Mouse (Mus musculus) thymus, adult 18-20 months (tissue): Measurements from ENCODE around the gene Lrrc46.

ENCODE experiments used
- DNase-seq, 2 experiments: peaks; one replicate each; pipeline ENCODE4 v3.0.0; 2022; ENCODE audit warnings: mixed read lengths in 2 of 2

The Lrrc46 gene

DNA sequence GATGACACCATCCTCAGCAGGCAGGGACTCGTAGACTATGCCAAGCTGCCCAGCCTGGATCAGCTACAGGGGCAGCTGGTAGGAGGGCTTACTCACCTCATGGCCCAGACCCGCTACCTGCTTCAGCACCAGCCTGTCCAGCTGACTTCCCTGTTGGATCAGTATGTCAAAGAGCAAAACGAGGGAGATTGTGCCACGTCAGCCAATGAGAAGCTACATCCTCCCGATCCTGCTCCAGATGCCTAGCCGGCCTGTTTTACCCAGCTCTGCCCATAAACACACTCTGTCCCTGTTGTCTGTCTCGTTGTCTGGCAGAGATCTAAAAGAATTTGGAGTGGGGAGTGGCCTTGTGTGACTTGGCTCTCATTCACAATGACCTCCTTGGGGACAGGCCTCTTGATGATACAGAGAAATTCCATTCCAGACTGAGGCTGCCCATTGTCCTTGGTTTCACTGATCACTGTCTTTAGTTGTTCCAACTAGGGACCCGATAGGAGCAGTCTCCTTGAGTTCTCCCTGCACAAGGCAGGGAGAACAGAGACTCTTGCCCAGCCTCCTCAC lies 7.0 kb upstream of the Lrrc46 start:
- DNase-seq, result no peak

DNA sequence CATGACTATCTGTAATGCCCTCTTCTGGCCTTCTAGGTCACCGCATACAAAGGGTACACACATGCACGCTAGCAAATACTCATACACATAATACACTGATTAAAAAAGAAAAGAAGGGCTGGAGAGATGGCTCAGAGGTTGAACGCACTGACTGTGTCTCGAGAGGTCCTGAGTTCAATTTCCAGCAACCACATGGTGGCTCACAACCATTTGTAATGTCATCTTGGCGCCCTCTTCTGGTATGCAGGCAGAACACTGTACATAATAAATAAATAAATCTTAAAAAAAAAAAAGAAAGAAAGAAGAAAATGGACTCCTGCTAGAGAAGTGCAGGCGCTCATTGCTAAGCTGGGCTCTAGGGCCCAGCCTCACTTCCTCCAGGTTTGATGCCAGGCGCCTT lies 4.7 kb upstream of the Lrrc46 start:
- no peak for DNase-seq

DNA sequence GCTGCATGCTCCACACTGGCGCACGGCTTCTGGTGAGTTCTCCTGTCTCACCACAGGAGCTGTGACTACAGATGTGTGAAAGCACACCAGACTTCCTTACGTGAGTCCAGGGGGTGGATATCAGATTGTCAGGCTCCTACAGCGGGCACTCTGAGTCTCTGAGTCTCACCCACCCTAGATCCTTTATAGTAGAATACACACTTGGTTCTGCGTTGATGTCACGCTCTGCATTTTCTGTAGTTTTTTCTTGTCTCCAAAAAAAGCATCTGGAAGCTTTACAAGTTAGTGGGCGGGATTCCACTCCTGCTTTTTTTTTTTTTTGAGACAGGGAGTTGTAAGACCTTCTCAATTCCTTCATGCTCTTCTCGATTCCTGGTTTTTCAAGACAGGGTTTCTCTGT lies 3.7 kb upstream of the Lrrc46 start:
- no peak for DNase-seq

DNA sequence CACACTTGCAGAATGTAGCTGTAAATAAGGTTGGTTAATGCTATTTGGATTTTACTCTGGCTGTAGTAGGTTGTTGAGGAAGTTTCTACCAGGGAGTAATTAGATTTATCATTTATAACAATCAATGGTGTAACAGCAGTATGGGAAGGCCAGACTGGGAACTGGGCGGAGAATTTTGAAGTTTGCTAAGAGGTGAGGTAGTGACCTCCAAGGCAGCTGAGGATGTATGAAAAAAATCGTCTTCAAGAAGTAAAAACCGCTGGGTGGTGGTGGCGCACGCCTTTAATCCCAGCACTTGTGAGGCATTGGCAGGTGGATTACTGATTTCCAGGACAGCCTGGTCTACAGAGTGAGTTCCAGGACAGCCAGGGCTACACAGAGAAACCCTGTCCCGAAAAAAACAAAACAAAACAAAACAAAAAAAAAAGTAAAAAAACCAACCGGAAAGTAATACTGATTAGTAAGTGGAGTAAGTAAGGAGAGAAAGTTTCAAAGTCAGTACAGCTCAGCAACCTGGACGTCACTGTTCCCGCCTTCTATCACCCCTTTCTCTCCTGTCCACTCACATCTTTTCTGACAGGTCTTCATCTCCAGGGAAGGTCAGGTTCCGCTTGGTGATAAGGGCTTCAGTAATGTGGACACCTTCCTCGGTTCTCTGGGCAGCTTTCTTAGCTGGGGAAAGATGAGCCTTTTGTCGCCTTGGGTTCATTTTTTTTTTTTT lies 746 bp downstream of the Lrrc46 start:
- DNase-seq, result no peak

DNA sequence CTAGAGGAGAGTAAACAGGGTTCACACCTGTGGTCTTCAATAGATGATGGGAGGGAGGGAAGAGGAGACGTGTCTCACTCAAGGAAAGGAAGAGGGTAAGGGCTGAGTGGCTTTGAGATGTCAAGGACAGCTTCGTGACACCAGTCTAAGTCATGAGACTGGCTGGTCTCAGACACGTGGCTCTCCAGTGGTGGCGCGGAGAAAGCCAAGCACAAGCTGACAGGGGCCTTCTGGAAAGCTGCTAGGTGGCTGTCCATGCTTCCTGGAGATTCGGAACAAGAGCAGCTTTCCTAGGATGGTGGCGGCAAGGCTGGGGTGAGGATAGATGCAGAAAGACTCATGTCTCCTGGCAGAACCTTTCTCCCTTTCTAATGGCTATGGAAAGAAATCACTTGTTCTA lies 2.3 kb downstream of the Lrrc46 start:
- no peak for DNase-seq

DNA sequence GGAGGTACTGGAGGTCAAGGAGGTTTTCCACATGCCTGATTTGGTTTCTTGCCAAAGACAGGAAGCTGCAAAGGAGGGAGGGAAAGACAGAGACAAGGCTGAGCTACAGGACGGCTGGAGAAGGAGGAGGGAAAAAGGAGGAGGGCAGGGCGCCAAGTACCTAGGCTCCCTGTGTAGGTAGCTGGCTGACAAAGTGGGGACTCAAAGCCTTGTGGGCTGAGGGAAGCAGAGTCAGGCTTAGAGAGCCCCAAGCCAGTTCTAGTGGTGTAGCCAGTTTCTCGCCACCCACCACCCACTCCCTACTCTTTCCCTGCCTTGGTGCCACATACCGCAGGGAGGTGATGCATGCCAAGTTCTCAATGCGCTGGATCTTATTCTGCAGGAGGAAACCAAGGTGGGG lies 5.1 kb downstream of the Lrrc46 start:
- no peak for DNase-seq

DNA sequence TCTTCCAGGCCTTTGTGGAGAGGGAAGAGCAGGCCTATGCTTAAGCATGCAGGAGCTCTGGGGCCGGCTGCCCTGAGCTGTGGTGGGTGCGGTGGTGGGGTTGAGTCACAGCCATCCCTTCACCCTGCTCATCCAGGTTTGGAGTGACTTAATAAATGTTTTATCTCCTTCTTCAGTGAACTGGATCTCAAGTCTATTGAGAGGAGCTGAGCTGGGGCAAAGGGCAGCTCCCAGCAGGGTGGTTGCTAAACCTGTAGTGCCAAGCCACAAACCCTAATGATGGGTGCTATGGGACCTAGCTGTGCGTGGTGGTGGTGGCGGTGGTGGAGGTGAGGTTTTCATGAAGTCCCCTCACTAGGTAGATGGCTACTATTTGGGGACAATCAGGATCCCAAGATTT lies 7.4 kb downstream of the Lrrc46 start:
- DNase-seq, result no peak

DNA sequence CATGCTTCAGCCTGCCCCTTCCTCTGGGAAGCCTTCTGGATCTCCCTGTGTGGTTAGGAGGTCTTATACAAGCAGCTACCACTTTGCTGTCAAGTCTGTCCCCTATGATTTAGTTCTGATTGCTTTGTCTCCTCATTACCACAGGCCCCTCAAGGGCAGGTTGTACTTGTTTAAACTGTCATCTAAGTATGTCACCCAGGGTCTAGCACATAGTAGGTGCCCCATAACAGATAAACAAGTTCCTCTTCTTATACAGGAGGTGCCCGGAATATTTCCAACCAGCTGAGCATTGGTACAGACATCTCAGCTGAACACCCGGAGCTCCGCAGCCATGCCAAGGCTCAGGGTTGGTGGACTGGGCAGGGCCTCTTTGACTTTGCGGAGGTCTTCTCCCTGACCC lies 8.7 kb downstream of the Lrrc46 start:
- DNase-seq, result no peak

DNA sequence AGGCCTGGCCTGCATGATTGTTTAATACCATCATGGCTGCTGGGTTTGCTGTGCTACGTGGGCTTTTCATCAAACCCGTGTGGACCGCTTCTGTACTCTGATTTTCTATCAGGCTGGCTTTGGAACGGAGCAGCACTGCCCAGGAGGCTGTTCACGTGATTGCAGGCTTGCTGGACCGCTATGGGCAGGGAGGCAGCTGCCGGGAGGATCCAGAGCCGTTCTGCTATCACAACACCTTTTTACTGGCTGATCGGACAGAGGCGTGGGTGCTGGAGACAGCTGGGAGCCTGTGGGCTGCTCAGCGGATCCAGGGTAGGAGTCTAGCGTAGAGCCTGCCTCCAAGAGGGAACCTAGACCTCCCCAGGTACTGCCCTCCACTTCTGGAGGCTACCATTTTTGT lies 9.2 kb downstream of the Lrrc46 start:
- DNase-seq, result no peak

DNA sequence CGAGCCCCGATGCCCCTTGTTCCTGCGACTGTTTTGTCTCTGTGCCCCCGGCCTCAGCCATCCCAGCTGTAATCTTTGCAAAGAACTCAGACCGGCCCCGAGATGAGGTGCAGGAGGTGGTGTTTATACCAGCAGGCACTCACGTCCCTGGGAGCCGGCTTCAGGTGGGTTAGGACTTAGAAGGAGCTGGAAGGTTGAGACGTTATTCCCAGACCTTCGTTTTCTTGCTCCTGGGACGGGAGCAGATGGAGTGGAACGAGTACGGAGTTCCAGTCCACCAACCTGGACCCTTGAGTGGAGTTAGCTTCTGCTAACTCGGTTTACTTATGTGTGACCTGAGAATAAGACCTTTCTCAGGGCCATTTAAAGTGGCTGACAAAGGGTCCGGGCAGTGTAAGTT lies 10.8 kb downstream of the Lrrc46 start:
- no peak for DNase-seq

DNA sequence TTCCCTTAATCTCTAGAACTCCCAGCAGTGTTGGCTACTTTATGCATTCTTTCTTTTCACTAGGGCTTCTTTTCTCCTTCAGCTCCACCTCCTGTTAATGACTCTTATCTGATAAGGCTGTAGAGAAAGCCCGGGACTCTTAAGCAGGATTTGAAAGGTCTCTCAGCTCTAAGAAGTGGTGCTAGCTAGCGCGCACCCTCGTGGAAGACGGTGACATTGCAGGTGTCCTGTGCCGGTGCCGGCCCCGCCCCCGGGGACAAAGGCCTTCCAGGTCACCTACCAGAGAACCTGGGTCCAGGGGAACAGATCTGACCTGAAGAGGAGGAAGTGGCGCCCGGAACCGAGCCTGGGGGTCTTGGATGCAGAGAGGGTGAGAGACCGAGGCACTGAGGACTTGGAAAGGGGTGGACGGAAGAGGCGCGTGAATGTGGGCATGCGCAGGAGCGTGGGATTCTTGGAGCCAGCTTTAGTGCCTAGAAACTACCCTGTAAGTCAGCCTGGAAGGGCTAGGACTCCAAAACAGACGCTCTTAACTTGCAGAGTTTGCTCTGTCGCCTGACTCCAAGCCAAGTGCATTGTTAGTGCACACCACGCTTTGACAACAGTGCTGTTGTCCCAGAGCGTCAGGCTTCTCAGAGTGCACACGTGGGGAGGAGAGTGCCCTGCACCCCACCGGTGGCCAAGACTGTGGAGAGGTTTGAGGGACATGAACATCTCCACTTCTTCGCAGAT lies 11.4 kb downstream of the Lrrc46 start, which contains the start of gene Scrn2:
TSS of gene Scrn2 (plus strand) at position 253 of the 732 bp plus-strand sequence.
- peak; percentile 46 to 63 for DNase-seq

DNA sequence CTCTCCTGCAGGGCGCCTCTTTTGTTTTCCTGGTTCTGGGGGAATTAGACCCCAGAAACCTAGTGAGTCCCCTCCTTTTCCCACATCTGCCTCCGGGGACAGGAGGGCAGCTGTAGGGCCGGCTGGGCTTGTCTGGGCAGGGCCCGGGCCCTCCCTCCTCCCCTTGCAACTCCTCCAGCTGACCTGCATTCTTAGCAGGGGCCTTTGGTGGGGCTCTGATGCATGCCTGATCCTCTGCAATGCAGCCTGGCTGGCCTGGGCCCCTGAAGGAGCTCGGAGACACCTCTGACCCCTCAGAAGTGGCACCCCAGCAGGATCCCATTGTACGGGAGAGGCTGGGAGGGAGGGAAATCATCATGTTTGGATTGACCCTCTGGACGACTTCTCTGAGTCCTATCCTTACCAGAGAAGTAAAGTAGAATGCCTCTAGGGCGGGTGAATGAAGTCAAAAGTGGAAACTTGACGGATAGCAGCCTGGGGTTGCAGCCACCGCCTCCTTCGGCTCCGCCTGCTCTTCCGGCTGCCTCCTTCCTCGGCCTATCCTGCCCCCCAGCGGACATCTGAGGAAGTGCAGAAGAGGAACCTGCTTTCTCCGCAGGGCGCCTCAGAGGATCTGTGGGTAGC lies 15.4 kb downstream of the Lrrc46 start:
- DNase-seq, result peak; percentile 80 to 82

DNA sequence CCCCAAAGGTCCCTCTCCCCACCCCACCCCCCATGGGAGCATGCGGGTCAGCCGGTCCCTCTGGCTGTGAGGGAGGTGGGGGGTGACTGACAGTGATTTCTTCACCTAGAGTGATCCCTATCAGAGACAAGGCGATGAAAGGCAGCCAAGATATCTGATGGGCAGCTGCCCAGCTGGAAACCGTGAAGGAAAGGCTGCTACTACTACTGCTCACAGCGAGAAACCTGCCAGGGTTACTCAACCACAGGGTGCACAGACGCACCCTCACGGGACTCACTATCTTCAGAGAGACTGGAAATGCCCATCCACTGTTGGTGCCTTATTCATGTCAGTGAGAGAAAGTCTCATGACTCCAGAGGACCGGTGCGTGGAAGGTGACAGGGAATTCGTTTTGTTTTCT lies 16.2 kb downstream of the Lrrc46 start:
- DNase-seq, result no peak

DNA sequence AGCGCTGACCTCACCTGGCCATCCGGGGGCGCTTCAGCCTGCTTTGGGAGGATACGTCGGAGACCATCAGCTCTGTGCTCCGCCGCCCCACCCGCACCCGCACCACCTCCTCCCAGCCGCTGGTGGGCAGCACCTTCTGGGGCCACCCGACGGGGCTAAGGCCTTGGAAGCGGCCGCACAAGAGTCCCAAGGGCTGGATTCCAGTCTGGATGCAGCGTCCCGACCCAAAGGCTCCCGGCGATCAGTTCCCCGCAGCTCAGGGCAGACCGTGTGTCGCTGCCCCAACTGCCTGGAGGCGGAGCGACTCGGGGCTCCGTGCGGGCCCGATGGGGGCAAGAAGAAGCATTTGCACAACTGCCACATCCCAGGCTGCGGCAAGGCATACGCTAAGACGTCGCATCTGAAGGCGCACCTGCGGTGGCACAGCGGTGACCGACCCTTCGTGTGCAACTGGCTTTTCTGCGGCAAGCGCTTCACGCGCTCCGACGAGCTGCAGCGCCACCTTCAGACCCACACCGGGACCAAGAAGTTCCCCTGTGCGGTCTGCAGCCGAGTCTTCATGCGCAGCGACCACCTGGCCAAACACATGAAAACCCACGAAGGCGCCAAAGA lies 19.2 kb downstream of the Lrrc46 start:
- peak; percentile 79 to 83 for DNase-seq

DNA sequence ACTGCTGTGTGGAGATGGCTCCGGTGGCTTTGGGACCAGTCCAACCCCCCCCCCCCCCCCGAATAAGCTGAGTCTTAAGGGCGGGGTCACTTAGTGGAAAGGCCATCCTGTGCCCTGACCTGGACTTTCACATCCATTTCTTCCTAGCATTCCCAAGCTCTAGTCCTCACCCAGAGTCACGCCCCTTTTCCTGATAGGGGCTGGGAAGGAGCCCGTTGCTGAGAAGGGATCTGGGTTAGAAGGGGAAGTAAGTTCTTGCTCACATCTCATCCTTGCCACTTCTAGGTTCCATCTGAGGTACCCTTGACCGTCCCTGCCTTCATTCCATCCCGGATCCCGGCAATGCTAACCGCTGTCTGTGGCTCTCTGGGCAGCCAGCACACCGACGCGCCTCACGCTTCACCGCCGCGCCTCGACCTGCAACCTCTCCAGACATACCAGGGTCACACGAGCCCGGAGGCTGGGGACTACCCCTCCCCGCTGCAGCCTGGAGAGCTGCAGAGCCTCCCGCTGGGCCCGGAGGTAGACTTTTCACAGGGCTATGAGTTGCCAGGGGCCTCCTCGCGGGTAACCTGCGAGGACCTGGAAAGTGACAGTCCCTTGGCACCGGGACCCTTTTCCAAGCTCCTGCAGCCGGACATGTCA lies 20.0 kb downstream of the Lrrc46 start:
- DNase-seq, result peak in 1 of 2 experiments; percentile 27

DNA sequence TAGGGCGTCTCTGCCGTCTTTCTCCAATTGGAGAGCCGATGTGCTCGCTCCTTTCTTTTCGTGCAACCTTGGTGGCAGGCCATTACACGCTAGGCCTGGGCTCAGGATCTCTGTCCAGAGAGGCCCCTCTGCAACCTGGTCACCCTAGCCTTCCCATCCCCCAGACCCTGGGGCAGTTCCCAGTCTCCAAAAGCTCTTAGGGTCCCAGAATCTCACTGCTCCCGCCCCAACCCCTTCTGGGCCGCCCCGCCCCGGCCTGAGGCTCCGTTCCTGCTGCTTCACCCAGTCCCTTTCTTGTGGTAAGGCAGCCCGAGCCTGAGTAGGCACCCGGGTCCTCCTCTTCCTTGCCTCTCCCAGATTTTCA lies 21.9 kb downstream of the Lrrc46 start:
- DNase-seq, result no peak

DNA sequence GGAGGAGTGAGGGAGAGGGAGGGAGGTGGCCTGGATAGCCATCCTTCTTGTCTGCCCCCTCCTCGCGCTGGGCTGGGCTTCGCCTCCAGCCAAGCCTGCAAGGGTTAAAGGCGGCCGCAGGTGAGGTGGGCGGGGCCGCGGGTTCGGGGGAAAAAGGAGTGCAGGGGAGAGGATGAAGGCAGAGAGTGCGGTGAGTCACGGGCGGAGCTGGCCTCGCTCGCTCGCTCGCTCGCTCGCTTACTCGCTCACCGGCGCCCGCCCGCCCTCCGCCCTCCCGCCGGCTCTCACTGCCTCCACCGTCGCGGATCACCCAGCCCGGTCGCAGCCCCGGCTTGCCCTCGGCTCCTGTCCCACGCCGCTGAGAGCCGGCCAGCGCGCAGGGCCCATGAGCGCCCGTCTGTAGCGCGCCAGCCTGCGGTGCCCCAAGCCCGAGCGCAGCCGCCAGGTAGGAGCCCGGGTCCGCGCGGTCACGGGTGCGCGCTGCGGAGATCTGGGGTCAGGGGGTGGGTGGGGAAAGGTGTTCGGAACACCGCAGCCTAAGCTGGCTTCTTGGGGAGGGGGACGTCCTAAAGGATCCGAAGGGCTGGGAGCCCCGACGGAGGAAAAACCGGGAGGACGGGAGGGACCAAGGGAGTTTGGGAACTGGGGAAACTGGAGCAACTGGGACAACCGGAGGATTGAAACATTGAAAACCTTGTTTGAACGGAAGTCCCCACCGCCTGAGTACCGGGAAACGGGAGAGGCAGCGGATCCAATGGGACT lies 22.4 kb downstream of the Lrrc46 start:
- DNase-seq, result peak in 1 of 2 experiments; percentile 31

DNA sequence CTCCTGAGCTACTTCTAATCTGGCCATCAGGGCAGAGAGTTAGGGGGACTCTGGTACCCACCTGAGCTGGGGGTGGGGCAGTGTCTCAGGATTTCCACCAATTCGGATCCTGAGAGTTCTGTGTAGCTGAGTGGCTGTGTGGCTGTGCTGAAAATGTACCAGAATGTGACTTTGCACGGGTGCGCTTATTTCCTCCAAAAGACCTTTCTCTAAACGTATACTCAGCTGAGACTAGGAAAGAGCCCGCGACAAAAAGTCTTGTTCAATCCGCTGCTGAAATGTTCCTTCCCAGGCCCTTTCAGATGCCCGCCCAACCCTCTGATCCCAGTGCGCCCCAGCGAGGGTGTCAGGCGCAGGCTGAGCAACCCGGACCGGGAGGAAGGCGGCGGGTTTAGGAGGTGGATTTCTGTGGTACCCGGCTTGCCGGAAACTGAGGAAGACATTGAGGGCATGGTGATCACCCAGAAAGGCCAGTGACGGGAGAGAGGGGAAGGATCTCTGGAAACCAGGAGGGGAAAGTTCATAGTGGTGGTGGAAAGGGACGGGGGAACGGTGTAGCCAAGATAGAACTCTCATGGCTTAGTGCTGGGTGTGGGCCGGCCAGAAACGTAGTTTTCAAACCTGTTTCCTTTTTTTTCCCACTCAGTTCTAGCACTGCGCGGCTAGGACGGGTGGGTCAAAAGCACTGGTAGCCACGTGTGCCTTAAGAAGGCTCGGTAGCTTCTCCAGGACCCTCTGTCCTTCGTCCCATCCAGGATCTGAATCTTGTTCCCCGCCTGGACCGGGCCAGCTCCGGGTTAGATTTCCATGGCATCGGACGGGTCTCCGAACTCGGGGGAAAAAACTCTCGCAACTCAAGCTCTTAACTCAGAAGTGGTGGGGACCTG lies 23.3 kb downstream of the Lrrc46 start:
- DNase-seq, result no peak

DNA sequence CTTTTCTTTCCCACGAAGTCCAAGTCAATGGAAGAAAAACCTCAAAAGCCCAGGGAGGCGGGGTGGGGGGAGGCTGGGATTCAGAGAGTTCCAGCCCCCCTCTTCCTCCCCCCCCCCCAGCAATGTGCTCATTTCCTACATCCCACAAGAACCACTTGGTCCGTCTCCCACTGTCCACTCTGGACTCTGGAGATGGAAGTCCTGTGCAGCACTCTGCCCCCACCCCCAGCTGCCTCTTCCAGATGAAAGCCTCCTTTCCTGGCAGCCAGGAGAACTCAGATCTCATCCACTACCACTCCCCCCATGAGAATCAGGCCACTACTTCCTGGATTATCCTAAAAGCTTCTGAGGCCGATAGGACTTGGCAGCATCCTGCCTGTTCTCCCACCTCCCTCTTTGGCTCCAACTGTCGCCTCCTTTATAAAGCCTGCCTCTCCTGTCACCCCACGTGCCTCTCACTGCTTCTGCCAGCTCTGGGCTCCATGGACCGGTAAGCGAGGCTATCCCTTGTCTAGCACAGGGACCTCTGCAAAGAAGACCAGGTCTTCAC lies 28.0 kb downstream of the Lrrc46 start, which contains the start of gene Sp6:
TSS of gene Sp6 (plus strand) at position 274 of the 550 bp plus-strand sequence.
- no peak for DNase-seq

DNA sequence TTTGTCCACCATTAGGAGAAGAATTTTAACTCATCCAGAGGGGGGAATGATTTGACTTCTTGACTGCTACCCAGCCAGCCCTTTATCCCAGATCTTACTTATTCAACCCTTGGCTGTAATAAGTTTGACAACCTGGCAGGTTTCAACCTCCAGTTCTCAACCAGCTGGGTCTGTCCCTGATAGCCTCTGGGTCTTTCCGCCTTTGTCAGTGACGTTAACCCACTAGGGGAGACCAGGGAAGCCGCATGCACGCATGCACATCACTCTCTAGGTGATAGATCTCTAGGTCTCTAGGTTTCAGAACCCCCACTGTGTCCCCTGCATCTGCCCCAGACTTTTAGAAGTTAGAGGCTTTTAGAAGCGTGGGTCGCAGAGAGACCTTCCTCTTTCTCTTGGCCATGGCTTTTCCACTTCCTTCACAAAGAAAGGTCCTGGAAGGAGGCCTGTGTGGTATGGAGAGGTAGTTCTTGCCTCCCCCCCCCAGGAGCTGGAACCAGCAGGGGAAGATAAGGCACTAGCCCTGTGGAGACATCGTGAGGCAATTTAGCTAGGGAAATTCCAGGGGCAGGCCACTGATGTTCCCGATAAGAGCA lies 31.9 kb downstream of the Lrrc46 start:
- DNase-seq, result no peak
